28 mouse cellular contexts compared by ENCODE assay signal in genomic region chr10:33814266-33814665, GRCm38 (mm10). TPM values are rescaled to one million over a fixed set of nuclear protein-coding genes. Genes with fewer than 3 reads are reported as not detected.
DNase-seq lines count a peak whose midpoint lies in the region; ATAC-seq and TF ChIP-seq lines count a peak whose summit lies in the region.
"Had no signal": no experiment of that assay in that cellular context is flagged by ENCODE, and none has a peak within 500 bp of the region (broad histone marks: within the 10 kb centered on the region; RNA-seq: fewer than 3 reads in every experiment).

No protein-coding gene starts in this region.

- no peak overlapping the region for H3K4me2 ChIP-seq in liver, embryonic 12.5 days
- H3K4me2 ChIP-seq in liver, postnatal 0 days (ENCODE audit: low read depth, low read length): no peak overlapping the region
- H3K4me2 ChIP-seq in liver, embryonic 11.5 days: no peak overlapping the region

- no peaks in the 10 kb centered on the region for H3K9me3 ChIP-seq in liver, embryonic 12.5 days (replicated peaks)
- no peaks in the 10 kb centered on the region for H3K9me3 ChIP-seq in liver, postnatal 0 days (ENCODE audit: low read length)
- no peaks in the 10 kb centered on the region for H3K9me3 ChIP-seq in liver, embryonic 11.5 days (ENCODE audit: control insufficient read depth, low read length)
- H3K9me3 ChIP-seq: G1E had no signal

- H3K27me3 ChIP-seq in kidney, adult 2 months (replicated peaks; ENCODE audit: control insufficient read depth, insufficient read depth, low read length): no peaks in the 10 kb centered on the region
- H3K27me3 ChIP-seq in liver, adult 2 months (ENCODE audit: control insufficient read depth, insufficient read depth, low read length): peaks cover 4% of the 10 kb centered on the region
- H3K27me3 ChIP-seq in liver, embryonic 12.5 days (replicated peaks): no peaks in the 10 kb centered on the region
- no peaks in the 10 kb centered on the region for H3K27me3 ChIP-seq in liver, postnatal 0 days (ENCODE audit: insufficient read depth, low read length)
- H3K27me3 ChIP-seq in liver, embryonic 11.5 days (replicated peaks; ENCODE audit: control insufficient read depth, insufficient read depth, low read length): no peaks in the 10 kb centered on the region
- H3K27me3 ChIP-seq: CH12.LX had no signal

- no peaks in the 10 kb centered on the region for H3K4me1 ChIP-seq in kidney, adult 2 months (ENCODE audit: control insufficient read depth, insufficient read depth, low read length)
- peaks cover 8% of the 10 kb centered on the region; the same call in 1 of the 2 replicates for H3K4me1 ChIP-seq in liver, adult 2 months (ENCODE audit: control insufficient read depth, insufficient read depth, low read length)
- no peaks in the 10 kb centered on the region for H3K4me1 ChIP-seq in liver, embryonic 12.5 days
- H3K4me1 ChIP-seq in liver, postnatal 0 days (ENCODE audit: insufficient read depth): no peaks in the 10 kb centered on the region
- no peaks in the 10 kb centered on the region for H3K4me1 ChIP-seq in liver, embryonic 11.5 days (replicated peaks; ENCODE audit: control insufficient read depth, insufficient read depth, low read length)

- peak; percentile 82 for DNase-seq in kidney, adult 2 months
- no peak for DNase-seq in kidney, postnatal 10 days
- peak; percentile 82 for DNase-seq in kidney, adult 9 months
- DNase-seq in kidney, adult 11 months: no peak
- DNase-seq in liver, adult 2 months (ENCODE audit: extremely low read depth, low read depth, low spot score): peak; percentile 80
- DNase-seq in liver, postnatal 0 days: no peak
- no peak for DNase-seq in liver, embryonic 11.5 days (ENCODE audit: low spot score)
- DNase-seq: adrenal gland, adult 2 months; adrenal gland, adult 8-10 months; adrenal gland, postnatal 10 days; adrenal gland, postnatal 14 days; adrenal gland, postnatal 25 days; adrenal gland, postnatal 36 days; B cell, adult 2 months; cerebellum, adult 11 months; cerebellum, adult 11-12 months had no signal

- TF ChIP-seq CTCF in kidney, adult 2 months (conservative IDR thresholded peaks at IDR 0.05; ENCODE audit: insufficient read depth, insufficient read length, low read depth, low read length): no peak
- TF ChIP-seq CTCF in liver, adult 2 months (IDR thresholded peaks at IDR 0.05; ENCODE audit: low read depth, low read length): no peak
- TF ChIP-seq CTCF in liver, postnatal 0 days (IDR thresholded peaks at IDR 0.05; ENCODE audit: low read depth): no peak

- H3K36me3 ChIP-seq in kidney, adult 2 months (ENCODE audit: control insufficient read depth, insufficient read depth, low read length): no peaks in the 10 kb centered on the region
- H3K36me3 ChIP-seq in liver, adult 2 months (ENCODE audit: control insufficient read depth, insufficient read depth, low read length): no peaks in the 10 kb centered on the region
- H3K36me3 ChIP-seq in liver, embryonic 12.5 days: no peaks in the 10 kb centered on the region
- no peaks in the 10 kb centered on the region for H3K36me3 ChIP-seq in liver, postnatal 0 days (replicated peaks; ENCODE audit: insufficient read depth, low read length)
- H3K36me3 ChIP-seq in liver, embryonic 11.5 days (ENCODE audit: control insufficient read depth, insufficient read depth, low read length): no peaks in the 10 kb centered on the region
- H3K36me3 ChIP-seq: G1E had no signal

- no peak for TF ChIP-seq POLR2A in kidney, adult 2 months (IDR thresholded peaks at IDR 0.05; ENCODE audit: low read depth, low read length)
- TF ChIP-seq POLR2A in liver, adult 2 months (IDR thresholded peaks at IDR 0.05; ENCODE audit: extremely low read depth, insufficient read depth, low read length): no peak

- no peak for ATAC-seq in liver, embryonic 12.5 days
- peak; percentile 43 for ATAC-seq in liver, postnatal 0 days
- no peak for ATAC-seq in liver, embryonic 11.5 days (replicated peaks; ENCODE audit: low FRiP score)
- ATAC-seq: activated CD4-positive, CD25-positive, alpha-beta regulatory T cell, adult 4 months; CD4-positive, CD25-positive, alpha-beta regulatory T cell, adult 4 months; Patski had no signal

- no peak overlapping the region for H3K4me3 ChIP-seq in kidney, adult 2 months (ENCODE audit: insufficient read depth, low read depth, low read length)
- H3K4me3 ChIP-seq in liver, adult 2 months (ENCODE audit: insufficient read depth, low read depth, low read length): no peak overlapping the region
- no peak overlapping the region for H3K4me3 ChIP-seq in liver, embryonic 12.5 days
- no peak overlapping the region for H3K4me3 ChIP-seq in liver, postnatal 0 days (ENCODE audit: low read depth, low read length)
- H3K4me3 ChIP-seq in liver, embryonic 11.5 days (ENCODE audit: low read depth, low read length): no peak overlapping the region

- TF ChIP-seq EP300 in liver, postnatal 0 days (IDR thresholded peaks at IDR 0.05; ENCODE audit: low read depth): no peak

- no peak overlapping the region for H3K9ac ChIP-seq in liver, adult 2 months (ENCODE audit: low read depth, low read length)
- H3K9ac ChIP-seq in liver, embryonic 12.5 days: no peak overlapping the region
- no peak overlapping the region for H3K9ac ChIP-seq in liver, postnatal 0 days (replicated peaks)
- H3K9ac ChIP-seq in liver, embryonic 11.5 days (ENCODE audit: low read depth, low read length): no peak overlapping the region

- H3K79me2 ChIP-seq in liver, adult 2 months (ENCODE audit: control insufficient read depth, insufficient read depth, low read length): no peaks in the 10 kb centered on the region

- no peak overlapping the region for H3K27ac ChIP-seq in kidney, adult 2 months (ENCODE audit: insufficient read depth, low read depth, low read length)
- no peak overlapping the region for H3K27ac ChIP-seq in liver, adult 2 months (replicated peaks; ENCODE audit: insufficient read depth, low read depth, low read length)
- no peak overlapping the region for H3K27ac ChIP-seq in liver, embryonic 12.5 days
- no peak overlapping the region for H3K27ac ChIP-seq in liver, postnatal 0 days (ENCODE audit: low read depth)
- no peak overlapping the region for H3K27ac ChIP-seq in liver, embryonic 11.5 days (ENCODE audit: low read depth, low read length)

RNA-seq across cellular contexts. Expression of gene Sult3a2, which starts 27.8 kb away (rescaled TPM):
- polyA plus RNA-seq in kidney, adult 2 months (2012; rRNA removed): not detected in 2 replicates
- 1.1 and 21.5 TPM in 2 replicates for total RNA-seq in liver, adult 2 months (2014; rRNA removed)
- polyA plus RNA-seq in liver, adult 2 months (2012; rRNA removed): 2.2 TPM in 1 of 2 replicates, not detected in the other
- polyA plus RNA-seq in liver, embryonic 12.5 days (2016; fragmentation: Nextera tagmentation; extraction: Ambion mirVana): not detected in 2 replicates
- polyA plus RNA-seq in liver, postnatal 0 days (2015; fragmentation: Nextera tagmentation; extraction: Ambion mirVana): not detected in 2 replicates
- not detected in 2 replicates for polyA plus RNA-seq in liver, embryonic 11.5 days (2014; fragmentation: Nextera tagmentation; extraction: Ambion mirVana)
- total RNA-seq: adrenal gland, adult 18-20 months; adrenal gland, adult 8-10 months; adrenal gland, postnatal 10 days; adrenal gland, postnatal 14 days; adrenal gland, postnatal 25 days; adrenal gland, postnatal 36 days; adrenal gland, postnatal 4 days; CH12.LX; ES-E14; G1E; MEL had no signal
- polyA plus RNA-seq: activated CD4-positive, CD25-positive, alpha-beta regulatory T cell, adult 4 months; adrenal gland, adult 2 months; brain, embryonic 14.5 days; C2C12; CD4-positive, CD25-positive, alpha-beta regulatory T cell, adult 4 months; G1E; Patski had no signal

RNA-seq across cellular contexts. Expression of gene Sult3a1, which starts 43.3 kb away (rescaled TPM):
- not detected in 2 replicates for polyA plus RNA-seq in kidney, adult 2 months (2012; rRNA removed)
- 78.9 and 564 TPM in 2 replicates for total RNA-seq in liver, adult 2 months (2014; rRNA removed)
- polyA plus RNA-seq in liver, adult 2 months (2012; rRNA removed): 4.2 and 15.5 TPM in 2 replicates
- polyA plus RNA-seq in liver, embryonic 12.5 days (2016; fragmentation: Nextera tagmentation; extraction: Ambion mirVana): not detected in 2 replicates
- 0.27 and 0.54 TPM in 2 replicates for polyA plus RNA-seq in liver, postnatal 0 days (2015; fragmentation: Nextera tagmentation; extraction: Ambion mirVana)
- not detected in 2 replicates for polyA plus RNA-seq in liver, embryonic 11.5 days (2014; fragmentation: Nextera tagmentation; extraction: Ambion mirVana)
- total RNA-seq: adrenal gland, postnatal 10 days; adrenal gland, postnatal 14 days; adrenal gland, postnatal 25 days; adrenal gland, postnatal 36 days; adrenal gland, postnatal 4 days; CH12.LX; ES-E14; G1E; MEL had no signal
- polyA plus RNA-seq: activated CD4-positive, CD25-positive, alpha-beta regulatory T cell, adult 4 months; adrenal gland, adult 2 months; brain, embryonic 14.5 days; C2C12; CD4-positive, CD25-positive, alpha-beta regulatory T cell, adult 4 months; G1E; Patski had no signal

Comparison
In these comparisons a context has a peak if more than half of its experiments do, and no peak if none do; other contexts are left out.
1. DNase-seq: peak in kidney, adult 2 months (single experiment), kidney, adult 9 months (single experiment) and liver, adult 2 months (single experiment); none in kidney, postnatal 10 days (single experiment), kidney, adult 11 months (single experiment), liver, postnatal 0 days (single experiment) and liver, embryonic 11.5 days (single experiment).